Mouse (Mus musculus) liver, embryonic 14.5 days (tissue): ENCODE measurements around the gene Usp50.

Experiments
- CTCF ChIP-seq: IDR thresholded peaks from 2 replicates; pipeline ENCODE4 v1.5.1; 2016; ENCODE audit warnings: antibody characterized with exemption, low read depth, control low read depth
- EP300 ChIP-seq: IDR thresholded peaks from 2 replicates; pipeline ENCODE4 v1.6.1; 2016; ENCODE audit warnings: antibody characterized with exemption, low read depth

DNA sequence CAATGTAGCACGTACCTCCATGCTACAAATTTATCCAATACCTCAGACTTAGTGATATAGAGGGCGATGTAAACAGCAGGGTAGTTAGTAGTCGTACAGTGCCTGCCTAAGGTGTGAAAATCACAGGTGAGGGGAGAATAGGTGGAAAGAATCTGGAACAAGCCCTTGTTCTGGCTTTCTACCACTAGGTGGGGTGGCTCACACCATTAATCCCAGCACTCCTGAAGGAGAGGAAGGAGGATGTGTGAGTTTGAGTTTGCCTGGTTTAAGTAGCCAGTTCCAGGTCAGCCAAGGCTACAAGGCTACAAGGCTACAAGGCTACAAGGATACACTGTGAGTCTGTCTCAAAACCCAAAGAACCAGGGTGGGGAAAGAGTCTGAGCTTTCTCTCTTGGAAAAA, 12.4 kb upstream of the Usp50 start:
- TF ChIP-seq CTCF (peak; percentile 66), EP300 (no peak)
